Mouse (Mus musculus): ENCODE measurements around the gene Rere. TPM values are rescaled to one million over a fixed set of nuclear protein-coding genes. Genes with fewer than 3 reads are reported as not detected.

Rere gene
- polyA plus RNA-seq, 1 experiment from 2014 or later: 43.6 TPM

DNA sequence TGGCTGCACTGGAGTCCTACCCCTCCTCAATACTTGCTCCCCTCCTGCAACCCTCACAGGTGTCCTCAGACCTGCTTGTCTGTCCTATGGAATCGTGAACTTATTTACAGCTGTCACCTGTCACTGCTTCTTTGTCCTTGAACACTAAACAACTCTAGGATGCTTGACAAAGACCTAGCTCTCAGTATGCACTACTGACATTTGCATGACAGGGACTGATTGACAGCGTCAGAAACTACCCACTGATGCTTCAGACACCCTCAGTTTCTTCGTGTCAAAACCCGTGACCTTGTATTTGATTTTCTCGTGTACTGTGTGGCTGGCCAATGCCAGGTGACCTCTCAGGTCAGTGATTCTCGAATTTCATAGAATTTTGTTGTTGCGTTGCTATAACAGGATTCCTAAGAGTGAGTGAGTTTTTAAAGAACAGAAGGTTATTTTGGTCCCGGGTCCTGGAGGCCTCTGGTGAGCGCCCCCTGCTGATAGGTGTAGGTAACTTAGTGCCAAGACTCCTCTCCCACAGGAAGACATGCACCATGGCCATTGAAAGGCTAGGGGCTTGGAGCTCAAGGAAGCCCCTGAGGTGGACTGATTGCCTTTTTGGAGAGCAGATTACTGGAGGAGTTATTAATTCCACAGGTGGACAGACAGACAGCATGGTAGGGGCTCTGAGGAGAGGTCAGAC is 378.6 kb downstream of the Rere start:
- Histone ChIP-seq H3K9ac (replicated peaks) (no peak overlapping the region), H3K4me3 (replicated peaks) (no peak overlapping the region), H3K36me3 (no peaks in the 10 kb centered on the region), H3K4me1 (replicated peaks) (peaks cover 15% of the 10 kb centered on the region), H3K27ac (no peak overlapping the region), H3K9me3 (peaks cover 6% of the 10 kb centered on the region; the same call in 1 of the 2 replicates), H3K27me3 (peaks cover 20% of the 10 kb centered on the region; the same call in 1 of the 2 replicates), H3K4me2 (replicated peaks) (no peak overlapping the region)
- 79% methylated on average over 9 of the region's 9 CpGs for WGBS
- no peak for ATAC-seq

DNA sequence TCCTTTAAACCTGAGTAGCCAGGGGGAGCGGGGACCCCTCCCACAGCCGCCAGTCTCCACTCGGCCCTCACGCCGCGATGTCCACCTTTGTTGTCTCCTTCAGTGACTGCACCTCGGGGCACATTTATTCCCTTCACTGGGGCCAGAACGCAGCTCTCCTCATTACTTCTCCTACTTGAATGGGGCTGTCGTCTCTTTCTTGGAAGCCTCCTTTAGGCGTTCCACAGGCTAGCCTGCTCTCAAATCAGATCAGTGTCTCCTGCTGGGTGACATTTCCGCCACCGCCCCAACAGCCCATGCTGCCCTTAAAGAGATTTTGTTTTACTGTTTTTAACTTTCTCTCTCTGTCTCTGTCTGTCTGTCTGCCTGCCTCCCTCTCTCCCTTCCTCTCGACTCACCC is 380.4 kb downstream of the Rere start:
- H3K36me3 ChIP-seq: no peaks in the 10 kb centered on the region
- 0 out of 2 replicates have a peak overlapping the region, but pooled peaks have one; percentile 1 for H3K4me3 ChIP-seq (replicated peaks)
- peaks cover under 1% of the 10 kb centered on the region; the same call in 1 of the 2 replicates for H3K9me3 ChIP-seq
- no peak overlapping the region for H3K27ac ChIP-seq
- H3K4me1 ChIP-seq (replicated peaks): peaks cover 12% of the 10 kb centered on the region
- H3K4me2 ChIP-seq (replicated peaks): peak overlapping the region; percentile 38
- H3K27me3 ChIP-seq: peaks cover 18% of the 10 kb centered on the region; the same call in 1 of the 2 replicates
- no peak for ATAC-seq
- 0 out of 2 replicates have a peak overlapping the region, but pooled peaks have one; percentile 4 for H3K9ac ChIP-seq (replicated peaks)
- WGBS: 5% methylated on average over 13 of the region's 13 CpGs

DNA sequence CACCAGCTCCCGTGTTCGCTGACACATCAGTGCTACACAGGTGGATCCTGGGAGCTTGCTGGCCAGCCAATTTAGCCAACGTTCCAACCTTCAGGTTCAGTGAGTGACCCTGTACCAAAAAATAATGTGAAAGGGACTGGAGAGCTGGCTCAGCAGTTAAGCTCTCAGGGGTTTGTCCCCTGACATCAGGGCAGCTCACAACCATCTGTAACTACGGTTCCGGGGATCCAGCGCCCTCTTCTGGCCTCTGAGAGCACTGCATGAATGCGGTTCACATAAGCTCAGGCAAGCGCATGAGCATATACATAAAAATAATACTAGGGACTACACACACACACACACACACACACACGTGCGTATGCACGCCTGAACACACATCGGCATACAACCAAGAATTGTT is 381.7 kb downstream of the Rere start:
- H3K4me3 ChIP-seq (replicated peaks): no peak overlapping the region
- H3K4me2 ChIP-seq (replicated peaks): no peak overlapping the region
- no peak for ATAC-seq
- peaks cover 12% of the 10 kb centered on the region for H3K4me1 ChIP-seq (replicated peaks)
- peaks cover 18% of the 10 kb centered on the region; the same call in 1 of the 2 replicates for H3K27me3 ChIP-seq
- H3K9me3 ChIP-seq: no peaks in the 10 kb centered on the region
- H3K36me3 ChIP-seq: no peaks in the 10 kb centered on the region
- no peak overlapping the region for H3K9ac ChIP-seq (replicated peaks)
- WGBS: 59% methylated on average over 12 of the region's 12 CpGs
- H3K27ac ChIP-seq: no peak overlapping the region

DNA sequence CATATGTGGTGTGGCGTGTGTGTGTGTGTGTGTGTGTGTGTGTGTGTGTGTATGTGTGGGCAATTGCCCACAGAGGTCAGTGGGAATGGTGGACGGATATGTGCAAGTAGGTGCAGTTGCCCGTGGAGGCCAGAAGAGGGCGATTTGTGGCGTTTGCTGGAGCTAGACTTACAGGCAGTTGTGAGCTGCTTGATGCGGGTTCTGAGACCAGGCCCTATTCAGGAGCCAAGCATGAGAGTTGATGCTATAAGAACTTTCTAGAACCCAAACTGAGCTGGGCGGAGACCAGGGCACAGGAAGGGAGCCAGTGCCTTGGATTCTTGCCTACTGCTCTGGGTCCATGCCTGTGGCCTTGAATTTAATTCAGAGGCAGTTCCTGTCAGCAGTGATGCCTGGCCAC is 383.3 kb downstream of the Rere start:
- Histone ChIP-seq H3K9ac (replicated peaks) (no peak overlapping the region), H3K36me3 (no peaks in the 10 kb centered on the region), H3K4me3 (replicated peaks) (no peak overlapping the region), H3K27ac (no peak overlapping the region), H3K27me3 (peaks cover 18% of the 10 kb centered on the region; the same call in 1 of the 2 replicates), H3K4me1 (replicated peaks) (peaks cover 12% of the 10 kb centered on the region), H3K9me3 (no peaks in the 10 kb centered on the region), H3K4me2 (replicated peaks) (no peak overlapping the region)
- WGBS: 81% methylated on average over 7 of the region's 7 CpGs
- ATAC-seq: no peak

DNA sequence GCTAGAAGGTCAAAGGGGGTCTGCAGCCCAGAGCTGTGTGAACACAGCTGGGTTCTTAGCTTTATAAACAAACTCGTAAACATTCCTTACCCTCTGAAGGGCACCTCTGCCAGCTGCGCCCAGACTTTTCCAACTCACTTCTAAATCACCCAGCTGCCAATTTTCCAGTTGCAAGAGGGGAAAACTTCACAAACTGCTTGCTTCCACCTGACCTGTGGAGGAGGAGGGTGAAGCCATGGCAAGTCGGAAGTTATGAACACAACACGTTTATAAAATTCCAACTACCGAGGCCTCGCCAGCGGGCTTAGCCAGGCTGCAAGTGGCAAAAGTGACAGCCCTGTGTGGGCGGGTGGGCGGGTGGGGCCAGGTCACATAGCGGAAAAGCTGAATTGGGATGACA is 384.4 kb downstream of the Rere start:
- no peak overlapping the region for H3K9ac ChIP-seq (replicated peaks)
- no peak overlapping the region for H3K4me2 ChIP-seq (replicated peaks)
- peaks cover 12% of the 10 kb centered on the region for H3K4me1 ChIP-seq (replicated peaks)
- H3K27me3 ChIP-seq: peaks cover 15% of the 10 kb centered on the region; the same call in 1 of the 2 replicates
- ATAC-seq: no peak
- 93% methylated on average over 10 of the region's 10 CpGs for WGBS
- H3K27ac ChIP-seq: no peak overlapping the region
- H3K9me3 ChIP-seq: no peaks in the 10 kb centered on the region
- no peak overlapping the region for H3K4me3 ChIP-seq (replicated peaks)
- no peaks in the 10 kb centered on the region for H3K36me3 ChIP-seq

Other genes with a start within 250 kb of the Rere start
- gene Gpr157, start 194.3 kb upstream of the Rere start, polyA plus RNA-seq (2015; fragmentation: Nextera tagmentation; extraction: Ambion mirVana): 0.15 and 0.26 TPM in 2 replicates
- 1.7 and 2.0 TPM in 2 replicates for gene Slc2a5, start 162.4 kb upstream of the Rere start, polyA plus RNA-seq (2015; fragmentation: Nextera tagmentation; extraction: Ambion mirVana)
- gene Slc2a7, start 132.7 kb upstream of the Rere start, polyA plus RNA-seq (2015; fragmentation: Nextera tagmentation; extraction: Ambion mirVana): not detected in 2 replicates
- gene Car6, start 80.3 kb upstream of the Rere start, polyA plus RNA-seq (2015; fragmentation: Nextera tagmentation; extraction: Ambion mirVana): not detected in 2 replicates
- gene Eno1, start 44.9 kb upstream of the Rere start, polyA plus RNA-seq (2015; fragmentation: Nextera tagmentation; extraction: Ambion mirVana): 945 and 955 TPM in 2 replicates